Mouse (Mus musculus) naive thymus-derived CD4-positive, alpha-beta T cell, adult 2 months (primary cell): ENCODE data around the gene Pigm.

Source experiments
- DNase-seq: peaks from one replicate; pipeline ENCODE4 v3.0.0-alpha.2; 2011; ENCODE audit warnings: low read depth

The Pigm gene

DNA sequence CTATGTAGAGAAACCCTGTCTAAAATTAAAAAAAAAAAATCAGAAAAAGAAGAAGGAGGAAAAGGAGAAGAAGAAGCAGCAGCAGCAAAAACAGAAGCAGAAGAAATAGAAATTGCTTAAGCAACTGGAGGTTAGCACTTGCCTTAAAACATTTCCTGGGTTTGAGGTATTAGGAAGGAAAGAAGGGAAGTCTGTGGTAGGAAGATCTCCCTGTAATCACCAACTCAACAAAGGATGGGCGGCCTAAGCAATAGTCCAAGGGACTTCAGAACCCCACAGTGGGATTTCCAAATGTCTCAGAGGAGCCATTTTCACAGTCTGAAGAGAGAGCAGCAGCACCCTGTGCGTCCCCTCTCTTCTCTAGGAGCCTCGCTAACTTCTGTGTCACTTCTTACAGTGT, 23.9 kb upstream of the Pigm start:
- DNase-seq: no peak

DNA sequence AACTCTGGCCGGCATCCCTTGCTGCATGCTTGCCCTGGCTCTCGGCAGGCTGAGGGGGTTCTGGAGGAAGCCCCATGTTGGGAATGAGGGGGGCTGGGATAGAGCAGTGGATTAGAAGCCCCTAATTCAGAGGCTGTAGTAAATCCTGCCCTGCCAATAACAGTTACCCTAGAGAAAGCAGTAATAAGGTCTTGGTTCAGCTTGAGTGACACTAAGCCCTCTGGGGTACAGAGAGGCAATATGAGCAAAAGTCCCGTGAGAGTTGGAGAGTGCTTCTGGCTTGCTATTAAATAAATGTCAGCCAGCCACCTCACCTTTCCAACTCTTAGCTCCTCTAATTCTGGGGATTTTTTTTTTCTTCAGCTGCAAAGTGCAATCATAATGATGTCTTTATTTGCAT, 21.0 kb upstream of the Pigm start:
- no peak for DNase-seq

DNA sequence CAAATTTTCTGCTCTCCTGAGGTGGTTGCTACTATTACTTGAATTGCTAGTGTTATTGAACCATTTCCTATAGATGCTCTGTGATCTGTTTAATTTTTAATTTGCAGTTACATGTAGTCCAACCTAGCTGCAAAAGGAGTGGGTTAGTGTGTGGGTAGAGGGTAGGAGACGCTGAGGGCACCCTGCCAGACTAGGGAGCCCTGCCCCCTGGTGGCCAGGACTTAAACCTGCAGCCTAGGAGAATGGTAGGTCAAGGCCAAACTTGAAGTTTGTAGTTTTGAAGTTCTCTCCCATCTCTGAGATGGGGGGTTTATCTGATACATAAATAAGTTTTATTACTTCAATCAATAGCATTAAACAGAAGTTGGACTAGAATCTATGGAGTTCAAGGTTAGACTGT, 18.8 kb upstream of the Pigm start:
- peak; percentile 73 for DNase-seq

DNA sequence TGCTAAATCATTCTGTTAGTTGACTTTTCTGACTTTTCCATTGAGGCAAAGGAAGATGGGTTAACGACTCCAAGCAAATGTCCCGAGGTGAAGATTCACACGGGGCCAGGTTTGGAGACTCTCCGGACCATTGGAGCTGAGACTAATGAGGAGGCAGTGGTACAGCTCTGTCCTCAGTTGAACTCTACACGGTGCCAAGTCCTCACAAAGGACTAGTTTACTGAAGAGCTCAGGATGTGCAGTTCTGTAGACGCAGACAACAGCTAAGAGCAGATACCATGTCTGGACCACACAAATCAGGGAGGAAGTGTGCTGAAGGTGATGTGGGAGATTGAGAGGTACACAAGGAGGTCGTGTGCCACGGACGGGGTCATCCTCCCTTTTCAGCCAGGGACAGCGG, 18.0 kb upstream of the Pigm start:
- DNase-seq: no peak

DNA sequence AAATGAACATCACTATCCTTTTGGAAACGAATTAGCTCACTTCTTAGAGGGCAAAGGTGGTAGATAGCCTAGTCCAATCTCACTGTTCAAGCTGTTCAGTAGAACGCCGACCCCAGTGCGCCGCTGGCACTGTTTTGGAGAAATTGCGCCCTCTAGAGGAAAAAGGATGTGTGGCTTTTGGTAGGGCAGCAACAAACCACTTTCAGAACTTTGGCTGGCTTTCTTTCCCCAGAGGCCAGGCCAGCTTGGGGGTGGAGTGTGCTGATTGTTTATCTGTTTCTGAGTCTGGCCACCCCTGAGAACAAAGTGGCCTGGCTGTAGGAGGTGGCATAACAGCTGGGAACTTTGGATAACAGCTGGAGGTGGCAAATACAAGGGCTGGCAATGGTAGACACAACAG, 11.7 kb upstream of the Pigm start:
- DNase-seq: peak; percentile 61

DNA sequence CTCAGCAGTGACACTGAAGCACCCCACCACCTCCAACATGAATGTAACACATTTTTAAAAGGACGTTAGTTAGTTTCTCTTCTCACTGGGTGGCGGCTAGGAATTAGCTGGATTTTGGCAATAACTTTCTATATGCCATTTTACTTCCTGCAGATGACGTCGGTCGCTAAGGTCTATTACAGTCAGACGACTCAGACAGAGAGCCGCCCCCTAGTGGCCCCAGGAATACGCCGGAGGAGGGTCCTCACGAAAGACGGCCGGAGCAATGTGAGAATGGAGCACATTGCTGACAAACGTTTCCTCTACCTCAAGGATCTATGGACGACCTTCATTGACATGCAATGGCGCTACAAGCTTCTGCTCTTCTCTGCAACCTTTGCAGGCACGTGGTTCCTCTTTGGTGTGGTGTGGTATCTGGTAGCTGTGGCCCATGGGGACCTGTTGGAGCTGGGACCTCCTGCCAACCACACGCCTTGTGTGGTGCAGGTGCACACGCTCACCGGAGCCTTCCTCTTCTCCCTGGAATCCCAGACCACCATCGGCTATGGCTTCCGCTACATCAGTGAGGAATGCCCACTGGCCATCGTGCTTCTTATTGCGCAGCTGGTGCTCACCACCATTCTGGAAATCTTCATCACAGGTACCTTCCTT, 7.5 kb upstream of the Pigm start:
- peak; percentile 88 for DNase-seq

DNA sequence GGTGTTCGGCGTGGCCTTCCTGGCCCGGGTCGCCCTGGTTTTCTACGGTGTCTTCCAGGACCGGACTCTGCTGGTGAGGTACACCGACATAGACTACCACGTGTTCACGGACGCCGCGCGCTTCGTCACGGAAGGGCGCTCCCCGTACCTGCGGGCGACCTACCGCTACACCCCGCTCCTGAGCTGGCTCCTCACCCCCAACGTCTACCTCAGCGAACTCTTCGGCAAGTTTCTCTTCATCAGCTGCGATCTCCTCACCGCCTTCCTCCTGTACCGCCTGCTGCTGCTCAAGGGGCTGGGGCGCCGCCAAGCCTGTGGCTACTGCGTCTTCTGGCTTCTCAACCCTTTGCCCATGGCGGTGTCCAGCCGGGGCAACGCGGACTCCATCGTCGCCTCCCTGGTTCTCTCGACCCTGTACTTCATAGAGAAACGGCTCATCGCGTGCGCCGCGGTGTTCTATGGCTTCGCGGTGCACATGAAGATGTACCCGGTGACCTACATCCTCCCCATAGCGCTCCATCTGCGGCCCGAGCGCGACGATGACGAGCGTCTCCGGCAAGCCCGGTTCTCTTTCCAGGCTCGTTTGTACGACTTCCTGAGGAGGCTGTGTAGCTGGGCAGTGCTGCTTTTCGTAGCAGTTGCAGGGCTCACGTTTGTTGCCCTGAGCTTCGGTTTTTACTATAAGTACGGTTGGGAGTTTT, 562 bp downstream of the Pigm start:
- peak; percentile 70 for DNase-seq

DNA sequence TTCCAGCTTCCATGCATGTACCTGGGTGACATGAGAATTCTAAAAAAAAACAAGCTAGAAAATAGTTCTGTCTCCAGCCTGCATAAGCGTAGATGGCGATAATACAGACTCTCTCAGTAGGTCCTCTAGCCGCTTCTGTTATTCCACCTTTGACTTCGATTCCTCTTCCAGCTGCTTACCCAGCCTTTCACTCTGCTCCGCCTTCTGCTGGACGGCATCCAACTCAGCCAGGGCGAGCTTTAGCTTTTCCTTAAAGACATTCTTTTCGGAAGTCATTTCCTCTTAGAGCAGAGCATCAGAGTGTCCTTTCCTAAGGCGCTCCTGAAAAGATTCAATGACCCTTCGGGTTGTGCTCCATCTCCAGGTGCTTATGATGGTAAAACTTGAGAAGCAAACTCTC, 3.7 kb downstream of the Pigm start:
- DNase-seq: no peak

DNA sequence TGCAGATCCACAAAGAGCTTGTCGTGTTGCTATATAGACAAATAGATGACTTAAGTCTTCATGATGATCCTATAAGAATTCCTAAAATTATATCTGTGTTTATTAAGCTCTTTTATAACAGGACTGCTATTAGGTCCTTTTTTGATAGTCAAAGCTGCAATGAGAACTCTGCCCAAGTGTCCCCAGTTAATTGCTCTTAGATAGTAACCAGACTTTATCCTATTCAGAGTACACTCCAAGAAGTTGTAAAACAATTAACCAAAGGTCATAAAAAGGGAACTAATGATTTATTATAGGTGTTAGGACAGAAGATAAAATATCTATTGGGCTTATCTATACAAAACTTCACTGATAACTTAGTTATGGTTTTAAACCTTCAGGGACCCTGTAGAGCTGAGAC, 5.7 kb downstream of the Pigm start:
- no peak for DNase-seq

DNA sequence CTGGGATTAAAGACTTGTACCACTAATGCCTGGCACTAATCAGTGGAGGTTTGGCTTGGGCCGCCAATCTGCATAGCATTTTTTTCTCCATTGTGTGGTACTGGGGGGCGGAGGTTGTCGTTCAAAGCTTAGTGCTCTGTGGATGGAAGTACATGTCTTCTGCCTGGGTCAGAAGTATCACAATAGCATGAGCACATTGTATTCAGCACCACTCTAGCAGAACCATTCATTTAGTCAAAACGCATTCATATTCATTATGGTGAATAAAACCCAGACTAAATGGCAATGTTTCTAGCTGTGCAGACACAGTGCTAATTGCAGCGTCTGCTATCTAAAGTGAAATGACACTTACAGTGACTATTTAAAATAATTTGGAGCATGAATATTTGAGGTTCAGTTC, 10.9 kb downstream of the Pigm start:
- no peak for DNase-seq

DNA sequence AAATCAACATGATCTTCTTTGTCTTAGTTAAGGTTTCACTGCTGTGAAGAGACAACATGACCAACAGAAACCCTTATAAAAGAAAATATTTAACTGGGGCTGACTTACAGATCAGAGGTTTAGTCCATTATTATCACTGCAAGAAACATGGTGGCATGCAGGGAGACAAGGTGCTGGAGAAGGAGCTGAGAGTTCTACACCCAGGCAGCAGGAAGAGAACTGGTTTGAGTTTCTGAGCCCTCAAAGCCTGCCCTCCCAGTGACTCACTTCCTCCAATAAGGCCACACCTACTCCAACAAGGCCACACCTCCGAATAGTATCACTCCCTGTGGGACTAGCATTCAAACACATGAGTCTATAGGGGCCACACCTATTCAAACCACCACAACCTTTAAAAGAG, 14.4 kb downstream of the Pigm start:
- no peak for DNase-seq

DNA sequence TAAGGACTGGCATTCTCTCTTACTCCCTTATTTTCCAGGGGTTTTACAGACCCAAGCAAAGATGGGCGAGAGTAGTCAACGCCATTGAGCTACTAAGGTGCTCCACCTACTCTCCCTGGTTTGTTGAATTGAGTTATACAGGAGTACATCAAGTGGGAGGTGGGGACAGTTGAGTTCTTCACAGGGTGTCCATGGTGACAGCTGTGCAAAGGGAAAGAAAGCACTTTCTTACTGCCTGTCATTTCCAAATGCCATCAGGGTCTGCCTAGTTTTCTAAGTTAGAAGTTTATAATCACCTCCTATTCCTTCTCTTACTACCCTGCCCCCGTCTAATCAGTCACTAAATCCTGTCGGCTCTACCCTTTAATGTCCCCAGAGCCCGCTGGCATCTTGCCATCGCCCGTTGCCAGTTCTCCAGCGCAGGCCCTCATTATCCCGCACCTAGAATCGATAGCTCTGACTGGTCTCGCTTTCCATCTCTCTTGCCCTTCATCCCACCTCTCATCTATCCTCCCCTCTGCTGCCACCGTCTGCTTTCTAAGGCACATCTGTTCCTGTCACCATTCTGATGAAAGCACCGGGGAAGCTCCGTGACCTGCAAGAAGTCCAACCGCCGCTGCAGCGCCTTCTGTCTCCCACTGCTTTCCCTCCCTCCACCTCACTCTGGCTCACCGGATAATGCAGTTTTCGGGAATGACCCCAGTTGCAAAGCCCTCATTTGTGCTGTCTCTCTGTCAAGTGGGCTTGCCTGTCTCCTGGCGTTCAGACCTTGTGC, 15.6 kb downstream of the Pigm start:
- DNase-seq: no peak

DNA sequence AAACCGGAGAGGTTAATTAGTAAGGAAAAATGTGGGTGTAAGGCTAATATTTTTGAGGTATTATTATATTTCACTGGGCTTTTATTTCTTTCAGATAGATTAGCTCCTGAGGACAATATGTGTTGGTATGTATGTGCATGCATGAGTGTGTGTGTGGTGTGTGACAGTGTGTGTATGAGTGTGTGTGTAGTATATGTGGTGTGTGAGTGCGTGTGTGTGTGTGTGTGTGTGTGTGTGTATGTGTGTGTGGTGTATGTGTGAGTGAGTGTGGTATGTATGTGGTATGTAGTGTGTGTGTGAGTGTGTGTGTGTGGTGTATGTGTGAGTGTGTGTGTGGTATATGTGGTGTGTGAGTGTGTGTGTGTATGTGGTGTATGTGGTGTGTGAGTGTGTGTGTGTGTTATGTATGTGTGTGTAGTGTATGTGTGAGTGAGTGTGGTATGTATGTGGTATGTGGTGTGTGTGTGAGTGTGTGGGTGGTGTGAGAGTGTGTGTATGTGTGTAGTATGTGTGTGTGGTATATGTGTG, 16.4 kb downstream of the Pigm start:
- no peak for DNase-seq

DNA sequence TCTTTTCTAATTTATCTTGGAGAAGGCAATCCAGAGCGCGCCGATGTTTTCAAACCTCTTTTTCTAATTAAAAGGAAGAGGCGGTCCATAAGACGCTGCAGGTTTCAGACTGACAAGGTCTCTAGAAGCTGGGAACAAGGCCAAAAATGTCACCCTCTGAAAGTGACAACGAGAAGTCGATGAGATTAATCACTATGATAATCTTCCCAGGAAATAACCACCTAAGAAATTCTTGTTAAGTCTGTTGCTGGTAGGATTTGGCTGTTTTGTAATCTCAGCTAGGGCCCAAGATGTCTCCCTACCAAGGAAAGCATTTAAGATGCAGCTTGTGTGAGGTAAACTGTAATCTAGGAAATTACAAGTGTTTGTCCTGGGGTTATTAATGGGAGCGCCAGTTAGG, 17.4 kb downstream of the Pigm start:
- no peak for DNase-seq

DNA sequence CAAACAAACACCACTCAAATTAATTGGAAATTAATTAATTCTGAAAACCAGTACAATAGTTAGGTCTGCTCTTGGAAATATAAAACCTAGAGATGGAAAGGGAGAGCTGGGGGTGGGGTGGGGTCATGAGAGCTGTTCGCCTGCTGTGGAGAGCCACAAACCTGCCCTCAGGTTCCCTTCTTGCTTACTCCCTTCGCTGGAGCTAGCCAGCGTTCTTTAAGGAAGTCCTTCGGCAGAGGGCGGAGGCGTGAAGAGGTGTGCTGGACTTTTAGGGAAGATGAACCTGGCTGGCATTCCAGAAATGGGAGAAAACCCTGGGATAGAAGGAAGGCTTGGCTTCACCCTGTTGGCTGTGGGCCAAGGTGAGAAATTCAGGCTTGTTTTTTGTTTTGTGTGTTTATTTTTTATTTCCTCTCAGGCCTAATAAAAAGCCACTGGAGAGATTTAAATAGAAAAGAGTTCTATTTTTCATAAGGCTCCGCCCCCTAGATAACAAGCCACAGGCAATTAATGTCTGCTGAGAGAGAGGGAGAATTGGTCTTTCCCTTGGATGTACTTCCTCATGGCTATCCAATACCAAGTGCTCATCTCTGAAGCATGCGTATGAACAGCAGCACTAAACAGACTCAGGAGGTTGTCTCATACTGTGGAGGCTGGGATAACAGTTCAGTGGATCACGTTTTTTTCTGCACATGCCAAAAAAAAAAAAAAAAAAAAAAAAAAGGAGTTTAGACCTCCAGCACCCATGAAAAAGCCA, 20.8 kb downstream of the Pigm start:
- no peak for DNase-seq

DNA sequence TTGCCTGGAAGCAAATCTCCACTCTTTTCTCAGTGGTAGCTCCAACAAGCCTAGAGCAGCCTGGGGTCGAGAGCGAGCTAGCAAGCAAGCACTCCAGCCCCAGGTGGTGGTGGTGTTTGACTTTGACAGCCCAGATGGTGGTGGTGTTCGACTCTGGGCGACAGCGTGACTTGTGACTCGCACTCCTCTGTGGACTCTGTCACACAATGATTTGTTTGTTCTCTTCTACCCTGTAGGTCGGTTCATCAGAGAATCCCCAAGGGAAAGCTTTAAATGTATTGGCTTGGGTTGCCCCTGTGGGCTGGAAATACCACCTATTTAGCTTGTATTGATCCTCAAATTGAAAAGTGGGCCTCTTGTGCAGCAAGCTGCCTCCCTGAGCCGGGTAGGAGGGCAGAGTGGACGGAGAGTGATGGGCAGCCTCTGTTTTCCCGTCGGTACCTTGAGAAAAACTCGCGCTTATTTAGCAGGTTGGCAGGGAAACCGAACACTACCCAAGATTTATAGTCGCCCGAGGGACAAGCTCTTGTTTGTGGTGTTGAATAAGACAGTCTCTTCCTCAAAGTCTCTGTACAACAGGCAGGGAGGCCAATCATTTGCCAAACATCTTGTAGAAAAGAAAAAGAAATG, 29.8 kb downstream of the Pigm start:
- DNase-seq: no peak

DNA sequence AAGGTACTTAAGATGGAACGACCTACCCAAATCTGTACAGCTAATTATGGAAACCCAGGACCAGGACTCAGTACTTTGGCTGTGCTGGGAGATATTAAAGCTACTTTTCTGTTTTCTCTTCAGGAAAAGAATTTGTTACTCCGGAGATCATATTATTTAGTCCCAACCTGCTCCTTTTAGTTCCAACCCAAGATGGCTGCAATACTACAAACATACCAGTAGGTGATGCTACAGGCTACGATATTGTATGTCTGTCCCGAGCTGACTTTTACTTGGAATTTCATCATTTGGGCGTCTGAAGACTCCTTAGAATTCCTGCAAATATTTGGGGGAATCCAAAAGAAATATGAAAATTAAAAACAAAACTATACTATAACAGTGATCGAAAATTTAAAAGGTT, 32.6 kb downstream of the Pigm start:
- DNase-seq: peak; percentile 68

DNA sequence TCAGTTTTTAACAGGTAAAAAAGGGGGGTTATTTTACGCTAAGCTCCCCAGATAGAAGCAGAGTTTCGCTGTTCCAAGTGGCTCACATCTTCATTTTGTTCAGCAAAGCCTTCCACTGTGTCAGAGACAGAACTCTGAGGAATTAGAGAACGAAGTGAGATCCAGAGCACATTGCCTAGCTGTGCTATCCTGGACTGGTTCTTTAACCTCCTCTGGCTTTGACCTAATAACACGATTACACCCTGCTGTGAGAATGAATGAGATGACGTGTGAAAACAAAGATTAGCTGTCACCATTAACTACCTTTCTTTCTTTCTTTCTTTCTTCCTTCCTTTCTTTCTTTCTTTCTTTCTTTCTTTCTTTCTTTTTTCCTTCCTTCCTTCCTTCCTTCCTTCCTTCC, 33.1 kb downstream of the Pigm start:
- DNase-seq: no peak

DNA sequence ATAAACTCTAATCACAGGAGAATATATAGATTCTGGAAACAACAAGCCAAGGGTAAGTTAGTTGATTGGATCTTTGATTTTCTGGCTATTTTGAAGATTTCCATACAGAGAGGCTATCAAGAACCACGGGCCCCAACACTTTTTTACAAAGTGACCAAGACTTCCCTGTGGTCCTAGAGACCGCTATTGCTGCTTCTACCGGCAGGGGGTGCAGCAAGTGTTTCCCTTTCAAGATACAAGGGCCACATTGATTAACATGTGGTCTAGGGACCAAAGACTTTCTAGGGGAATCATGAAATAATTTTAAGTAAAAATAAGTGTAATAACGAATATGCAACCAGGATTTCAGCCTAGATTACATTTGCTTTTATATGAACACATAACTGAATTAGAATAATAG, 34.5 kb downstream of the Pigm start:
- peak; percentile 74 for DNase-seq

DNA sequence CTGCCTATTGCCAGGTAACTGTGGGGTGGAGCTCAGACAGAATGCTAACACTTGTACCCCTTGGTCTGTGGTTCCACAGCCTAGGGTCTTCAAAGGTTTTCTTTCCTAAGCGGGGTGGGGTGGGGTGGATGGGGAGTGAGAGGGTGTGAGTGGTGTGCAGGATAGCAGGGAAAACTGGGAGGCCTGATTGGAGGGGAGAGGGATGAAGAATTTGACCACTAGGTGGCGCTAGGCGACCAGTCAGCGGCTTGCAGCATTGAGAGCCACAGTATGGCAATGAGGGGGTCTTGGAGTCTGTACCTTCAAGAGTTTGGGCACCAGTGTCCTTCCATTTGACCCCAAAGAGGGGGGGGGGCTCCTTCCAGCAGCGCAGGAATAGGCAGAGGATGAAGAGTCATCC, 35.9 kb downstream of the Pigm start:
- peak; percentile 80 for DNase-seq

DNA sequence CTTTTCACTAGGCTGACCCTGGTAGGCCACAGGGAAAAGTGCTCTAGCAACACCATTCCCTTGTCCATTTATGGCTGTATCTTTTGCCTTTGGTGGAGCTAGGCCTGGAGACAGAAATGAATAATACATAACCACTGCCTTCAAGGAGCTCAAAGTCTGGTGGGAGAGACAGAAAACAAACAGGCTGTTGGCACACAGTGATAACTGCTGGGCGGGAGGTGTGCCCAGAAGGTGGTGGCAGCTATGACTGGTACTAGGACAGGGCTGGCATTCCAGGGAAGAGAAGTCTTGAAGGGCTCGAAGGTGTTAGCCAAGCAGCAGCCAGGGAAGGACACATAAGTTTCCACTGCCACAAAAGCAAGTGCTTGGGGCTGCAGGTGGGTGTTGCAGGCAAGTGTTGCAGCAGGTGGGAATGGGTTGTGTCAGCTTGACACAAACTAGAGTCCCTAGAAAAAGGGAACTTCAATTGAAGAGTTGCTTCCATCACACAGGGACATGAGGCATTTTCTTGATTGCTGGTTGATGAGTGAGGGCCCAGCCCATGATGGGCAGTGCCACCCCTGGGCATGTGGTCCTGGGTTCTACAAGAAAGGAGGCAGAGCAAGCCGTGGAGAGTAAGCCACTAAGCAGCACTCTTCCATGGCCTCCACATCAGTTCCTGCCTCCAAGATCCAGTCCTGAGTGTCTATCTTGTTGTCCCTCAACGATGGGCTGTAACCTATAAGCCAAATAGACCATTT, 37.3 kb downstream of the Pigm start:
- no peak for DNase-seq
